Mouse (Mus musculus): Measurements from ENCODE around the gene Smok2a. TPM values are rescaled to one million over a fixed set of nuclear protein-coding genes. Genes with fewer than 3 reads are reported as not detected.
"Not testable (repeated sequence)": the region's sequence is repeated elsewhere in the genome, so short reads cannot be mapped to it uniquely, and the experiment has no call there.

The Smok2a gene
- polyA plus RNA-seq, 1 experiment = not detected

DNA sequence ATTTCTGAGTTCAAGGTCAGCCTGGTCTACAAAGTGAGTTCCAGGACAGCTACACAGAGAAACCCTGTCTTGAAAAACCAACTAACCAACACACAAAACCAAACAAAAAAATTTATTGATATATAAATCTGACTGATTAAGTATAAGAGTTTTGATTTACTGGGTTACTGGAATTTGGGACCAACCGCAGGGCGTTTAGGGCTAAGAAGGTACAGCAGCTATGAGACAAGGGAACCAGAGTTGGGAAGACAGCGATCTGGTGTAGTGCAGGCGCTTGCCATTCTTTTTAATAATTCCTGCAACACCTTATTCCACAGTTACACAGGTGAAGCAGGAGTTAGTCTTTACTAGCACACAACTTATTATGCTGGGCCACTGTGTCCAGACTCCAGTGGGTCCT, 19.4 kb upstream of the Smok2a start:
- H3K9me3 ChIP-seq; H3K36me3 ChIP-seq (replicated peaks; ENCODE audit: low read length); H3K4me1 ChIP-seq; H3K4me3 ChIP-seq (replicated peaks); H3K27me3 ChIP-seq (replicated peaks): not testable (repeated sequence)

DNA sequence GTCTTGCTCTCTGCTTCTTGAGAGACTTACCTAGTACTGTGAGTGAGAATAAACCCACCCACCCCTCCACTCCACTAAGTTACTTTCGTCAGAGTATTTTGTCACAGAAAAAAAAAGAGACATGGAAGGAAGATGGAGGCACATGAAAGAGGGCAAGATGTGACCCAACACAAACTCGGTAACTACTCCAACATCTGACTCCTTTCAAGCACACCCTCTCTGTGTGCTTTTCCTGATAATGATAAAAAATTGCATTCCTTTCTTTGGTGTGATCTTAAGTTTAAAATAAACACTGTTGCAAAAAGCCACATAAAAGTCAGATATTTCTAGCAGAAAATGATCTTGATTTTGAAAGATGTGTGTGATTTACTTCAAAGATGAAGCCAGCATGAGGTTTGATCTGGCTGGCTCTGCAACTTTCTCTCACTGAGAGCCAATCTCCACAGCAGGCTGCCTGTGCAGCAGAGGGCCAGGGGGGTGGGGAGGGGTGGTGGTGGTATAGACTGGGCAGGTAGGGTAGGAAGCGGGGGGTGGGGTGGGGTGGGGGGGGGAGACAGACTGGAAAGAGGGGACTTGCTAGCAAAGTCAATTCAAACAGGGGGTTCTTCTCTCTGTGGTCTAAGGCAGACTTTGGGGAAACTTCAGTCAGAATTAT, 18.4 kb upstream of the Smok2a start:
- H3K36me3 ChIP-seq (replicated peaks; ENCODE audit: low read length); H3K4me1 ChIP-seq; H3K9me3 ChIP-seq; H3K27me3 ChIP-seq (replicated peaks); H3K4me3 ChIP-seq (replicated peaks): not testable (repeated sequence)

DNA sequence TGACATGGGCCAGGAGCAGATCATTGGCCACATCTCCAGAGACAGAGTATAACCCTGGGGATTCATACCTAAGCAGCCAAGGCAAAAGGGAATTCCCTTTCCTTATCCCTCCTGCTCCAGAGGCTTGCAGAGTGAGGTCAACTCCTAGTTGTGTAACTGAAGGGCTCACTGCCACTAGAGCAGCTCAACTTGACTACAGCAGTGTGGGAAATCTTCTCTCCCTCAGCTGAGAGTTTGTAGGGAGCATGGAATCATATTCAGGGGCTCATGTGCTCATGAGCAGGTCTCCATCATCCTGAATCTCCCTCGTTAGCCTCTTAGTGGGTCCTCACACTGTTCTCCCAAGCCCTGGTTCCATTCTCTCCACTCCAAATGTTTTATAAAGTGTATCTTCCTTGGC, 15.7 kb upstream of the Smok2a start:
- peaks cover 14% of the 10 kb centered on the region for H3K9me3 ChIP-seq
- not testable (repeated sequence) for H3K4me3 ChIP-seq (replicated peaks); H3K4me1 ChIP-seq; H3K36me3 ChIP-seq (replicated peaks; ENCODE audit: low read length); H3K27me3 ChIP-seq (replicated peaks)

DNA sequence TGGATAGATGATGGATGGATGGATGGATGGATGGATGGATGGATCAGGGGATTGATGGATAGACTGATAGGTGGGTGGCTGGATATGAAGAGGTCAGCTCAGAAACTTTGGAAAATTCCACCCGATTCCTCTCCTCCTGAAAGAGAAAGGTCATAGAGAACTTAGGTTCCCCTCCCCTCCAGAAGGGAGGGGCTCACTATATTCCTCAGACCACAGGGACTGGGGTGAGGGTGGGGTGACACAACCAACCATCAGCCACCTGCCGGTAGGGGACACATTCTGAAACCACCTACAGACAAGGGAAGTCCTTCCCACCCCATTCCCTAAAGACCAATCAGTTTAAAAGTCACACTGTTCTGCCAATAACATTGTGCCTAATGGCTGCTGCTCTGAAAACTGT, 14.5 kb upstream of the Smok2a start:
- no peak overlapping the region for H3K4me3 ChIP-seq (replicated peaks)
- no peaks in the 10 kb centered on the region for H3K36me3 ChIP-seq (replicated peaks; ENCODE audit: low read length)
- no peaks in the 10 kb centered on the region for H3K27me3 ChIP-seq (replicated peaks)
- peaks cover 16% of the 10 kb centered on the region for H3K9me3 ChIP-seq
- no peak for TF ChIP-seq GATA1 (IDR thresholded peaks at IDR 0.05; ENCODE audit: borderline replicate concordance, low read length)
- TF ChIP-seq FLI1 (IDR thresholded peaks at IDR 0.05; ENCODE audit: low read length) = no peak
- no peaks in the 10 kb centered on the region for H3K4me1 ChIP-seq

DNA sequence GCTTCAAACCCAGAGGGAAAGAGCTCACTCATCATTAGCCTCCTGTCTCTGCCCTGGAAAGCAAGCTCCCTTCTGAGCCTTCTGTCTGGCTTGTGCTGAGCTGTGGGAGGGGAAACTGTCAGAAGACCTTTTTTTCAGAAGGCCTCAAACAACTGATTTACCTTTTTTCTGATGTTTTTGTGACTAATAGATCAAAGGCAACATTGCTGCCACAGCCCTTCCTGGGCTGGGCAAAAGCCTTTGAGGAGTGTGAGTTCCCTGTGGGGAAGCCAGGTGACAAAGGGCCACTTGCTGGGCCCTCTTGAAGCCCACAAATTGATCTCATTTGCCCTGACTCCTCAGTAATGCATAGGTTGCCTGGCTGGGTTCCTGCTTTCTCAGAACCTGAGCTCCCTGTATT, 12.5 kb upstream of the Smok2a start:
- H3K4me1 ChIP-seq; H3K27me3 ChIP-seq (replicated peaks); H3K4me3 ChIP-seq (replicated peaks); H3K36me3 ChIP-seq (replicated peaks; ENCODE audit: low read length): not testable (repeated sequence)
- peaks cover 28% of the 10 kb centered on the region for H3K9me3 ChIP-seq

DNA sequence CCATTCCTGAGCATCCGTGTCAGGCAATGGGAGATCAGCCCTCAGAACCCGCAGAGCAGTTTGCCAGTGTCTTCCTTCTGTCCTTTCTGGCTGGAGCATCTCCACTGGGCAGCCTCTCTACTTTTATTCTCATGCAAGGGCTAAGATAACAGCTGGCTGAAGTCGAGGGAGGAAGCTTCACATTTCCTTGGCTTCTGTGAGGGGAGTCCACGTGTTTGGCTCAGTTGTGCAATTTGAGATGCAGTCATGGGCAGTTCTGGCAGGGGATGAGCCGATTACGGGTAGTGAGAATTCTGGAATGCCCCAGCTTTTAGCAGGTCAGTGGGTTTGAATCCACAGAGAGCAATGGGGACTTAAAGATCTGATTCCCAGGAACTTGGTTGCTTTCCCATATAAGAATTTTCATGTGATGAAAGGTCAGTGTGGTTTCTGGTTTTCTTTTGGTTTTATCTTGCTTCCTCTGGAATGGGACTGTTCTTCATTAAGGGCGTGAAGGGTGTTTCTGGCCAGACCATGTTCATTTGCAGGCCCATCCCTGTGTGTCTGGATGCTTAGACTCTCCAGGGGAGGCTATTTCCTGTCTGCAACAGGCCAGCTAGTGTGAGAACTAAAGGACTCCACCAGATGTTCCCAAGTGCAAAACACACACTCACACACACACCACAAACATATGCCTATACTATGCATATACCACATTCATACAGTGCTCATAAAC, 8.7 kb upstream of the Smok2a start:
- Histone ChIP-seq H3K9me3 (peaks cover 29% of the 10 kb centered on the region), H3K4me3 (replicated peaks) (no peak overlapping the region), H3K4me1 (peaks cover 3% of the 10 kb centered on the region; the same call in 1 of the 2 replicates), H3K36me3 (replicated peaks; ENCODE audit: low read length) (no peaks in the 10 kb centered on the region), H3K27me3 (replicated peaks) (no peaks in the 10 kb centered on the region)
- TF ChIP-seq GATA1 (IDR thresholded peaks at IDR 0.05; ENCODE audit: borderline replicate concordance, low read length) = no peak
- TF ChIP-seq FLI1 (IDR thresholded peaks at IDR 0.05; ENCODE audit: low read length) = no peak

DNA sequence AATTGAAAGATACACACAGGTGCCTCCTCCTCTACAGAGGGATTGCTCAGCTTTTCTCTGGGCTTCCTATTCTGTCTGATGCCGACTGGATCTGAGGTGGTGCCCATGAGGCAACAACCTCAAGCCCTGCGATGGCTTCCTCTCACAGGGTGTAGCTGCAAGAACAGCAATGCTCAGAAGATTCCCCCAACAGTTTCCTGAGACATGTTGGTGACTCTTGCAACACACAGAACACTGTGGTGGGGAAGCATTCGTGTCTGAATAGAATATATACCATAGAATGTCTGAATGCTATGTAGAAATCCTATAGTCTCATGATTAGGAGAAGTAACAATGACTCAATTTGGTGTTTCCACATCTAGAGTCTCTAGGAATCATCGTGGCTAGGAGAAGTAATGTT, 6.8 kb upstream of the Smok2a start:
- Histone ChIP-seq H3K4me1 (peaks cover 3% of the 10 kb centered on the region; the same call in 1 of the 2 replicates), H3K9me3 (peaks cover 25% of the 10 kb centered on the region), H3K27me3 (replicated peaks) (peaks cover 1% of the 10 kb centered on the region), H3K36me3 (replicated peaks; ENCODE audit: low read length) (no peaks in the 10 kb centered on the region), H3K4me3 (replicated peaks) (no peak overlapping the region)
- TF ChIP-seq GATA1 (IDR thresholded peaks at IDR 0.05; ENCODE audit: borderline replicate concordance, low read length) = no peak
- no peak for TF ChIP-seq FLI1 (IDR thresholded peaks at IDR 0.05; ENCODE audit: low read length)

DNA sequence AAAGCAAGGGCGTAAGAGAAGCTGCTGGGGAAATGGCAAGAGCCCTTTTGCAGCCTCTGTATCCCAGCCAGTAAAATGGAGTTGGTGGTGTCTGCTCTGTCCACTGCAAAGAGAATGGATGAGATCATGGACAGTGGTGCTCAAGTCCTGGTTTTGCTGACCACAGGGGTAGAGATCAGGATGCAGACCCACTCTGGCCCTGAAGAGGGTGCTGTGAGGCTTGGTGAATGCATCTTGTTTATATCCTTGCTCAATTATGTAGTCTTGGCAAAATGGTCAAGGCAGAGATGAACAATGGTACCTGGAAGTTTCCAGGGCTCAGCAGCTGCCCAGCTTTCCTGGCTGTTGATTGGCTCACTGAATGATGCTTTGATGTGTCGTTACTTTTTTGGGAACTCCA, 5.4 kb upstream of the Smok2a start:
- peaks cover 21% of the 10 kb centered on the region for H3K9me3 ChIP-seq
- H3K4me1 ChIP-seq = peaks cover 3% of the 10 kb centered on the region; the same call in 1 of the 2 replicates
- H3K36me3 ChIP-seq (replicated peaks; ENCODE audit: low read length) = no peaks in the 10 kb centered on the region
- peaks cover 1% of the 10 kb centered on the region for H3K27me3 ChIP-seq (replicated peaks)
- TF ChIP-seq FLI1 (IDR thresholded peaks at IDR 0.05; ENCODE audit: low read length) = no peak
- TF ChIP-seq GATA1 (IDR thresholded peaks at IDR 0.05; ENCODE audit: borderline replicate concordance, low read length) = no peak
- H3K4me3 ChIP-seq (replicated peaks) = no peak overlapping the region

DNA sequence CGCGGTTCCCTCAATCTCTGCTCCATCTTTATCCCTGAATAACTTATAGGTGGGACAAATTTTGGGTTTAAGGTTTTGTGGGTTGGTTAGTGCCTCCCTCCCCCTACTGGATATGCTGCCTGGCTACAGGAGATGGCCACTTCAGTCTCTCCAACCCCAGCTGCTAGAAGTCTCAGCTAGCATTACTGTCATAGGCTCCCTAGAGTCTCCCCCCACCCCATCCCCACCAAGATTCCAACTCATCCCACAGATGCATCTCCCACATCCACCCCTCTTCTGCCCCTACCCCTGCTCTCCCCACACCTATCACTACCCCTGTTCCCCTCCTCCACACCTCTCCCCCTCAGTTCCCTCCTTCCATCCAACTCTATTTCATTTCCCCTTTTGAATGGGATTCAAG, 933 bp downstream of the Smok2a start:
- H3K27me3 ChIP-seq (replicated peaks); H3K36me3 ChIP-seq (replicated peaks; ENCODE audit: low read length); H3K4me3 ChIP-seq (replicated peaks); H3K9me3 ChIP-seq; H3K4me1 ChIP-seq: not testable (repeated sequence)

DNA sequence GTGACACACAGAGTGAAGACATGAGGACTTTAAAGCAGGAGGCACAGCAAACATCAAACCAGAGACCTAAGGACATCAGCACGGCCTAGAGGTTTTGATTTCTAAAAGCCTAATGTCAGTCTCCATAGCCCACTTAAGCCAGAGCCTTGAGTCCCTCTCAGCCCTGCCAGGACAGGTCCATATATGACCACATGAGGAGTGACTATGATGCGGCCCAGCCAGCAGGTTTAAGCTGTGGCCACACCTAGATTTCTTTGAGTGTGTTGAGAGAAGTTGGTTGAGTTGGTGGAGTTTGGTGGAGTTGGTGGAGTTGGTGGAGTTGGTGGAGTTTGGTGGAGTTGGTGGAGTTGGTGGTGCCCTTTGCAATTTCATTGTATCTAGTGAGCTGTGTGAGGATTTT, 9.0 kb downstream of the Smok2a start, which contains the start of gene Smok2b:
Gene Smok2b (plus strand): TSS at position 301 of the 400 bp plus-strand sequence.
- H3K4me3 ChIP-seq (replicated peaks); H3K27me3 ChIP-seq (replicated peaks); H3K9me3 ChIP-seq; H3K4me1 ChIP-seq; H3K36me3 ChIP-seq (replicated peaks; ENCODE audit: low read length): not testable (repeated sequence)

DNA sequence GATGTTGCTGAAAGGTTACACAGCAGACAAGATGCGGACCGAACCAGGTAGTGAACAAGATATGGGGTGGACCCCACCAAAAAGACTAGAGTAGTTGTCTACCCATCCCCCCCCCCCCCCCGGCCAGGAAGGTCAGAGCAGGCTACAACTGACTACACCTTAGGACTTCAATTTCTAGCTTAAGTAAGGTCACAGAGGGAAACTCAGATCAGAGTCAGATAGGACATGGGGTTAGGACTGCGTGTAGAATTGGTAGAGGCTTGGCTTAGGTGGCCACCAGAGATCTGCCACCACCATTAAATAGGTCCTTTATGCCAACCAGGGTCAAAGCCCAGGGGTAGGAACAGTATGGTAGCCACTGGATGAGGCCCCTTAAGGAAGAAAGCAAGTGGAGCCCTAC, 18.5 kb downstream of the Smok2a start:
- H3K9me3 ChIP-seq = peaks cover 21% of the 10 kb centered on the region
- not testable (repeated sequence) for H3K36me3 ChIP-seq (replicated peaks; ENCODE audit: low read length); H3K4me1 ChIP-seq; H3K27me3 ChIP-seq (replicated peaks); H3K4me3 ChIP-seq (replicated peaks)

DNA sequence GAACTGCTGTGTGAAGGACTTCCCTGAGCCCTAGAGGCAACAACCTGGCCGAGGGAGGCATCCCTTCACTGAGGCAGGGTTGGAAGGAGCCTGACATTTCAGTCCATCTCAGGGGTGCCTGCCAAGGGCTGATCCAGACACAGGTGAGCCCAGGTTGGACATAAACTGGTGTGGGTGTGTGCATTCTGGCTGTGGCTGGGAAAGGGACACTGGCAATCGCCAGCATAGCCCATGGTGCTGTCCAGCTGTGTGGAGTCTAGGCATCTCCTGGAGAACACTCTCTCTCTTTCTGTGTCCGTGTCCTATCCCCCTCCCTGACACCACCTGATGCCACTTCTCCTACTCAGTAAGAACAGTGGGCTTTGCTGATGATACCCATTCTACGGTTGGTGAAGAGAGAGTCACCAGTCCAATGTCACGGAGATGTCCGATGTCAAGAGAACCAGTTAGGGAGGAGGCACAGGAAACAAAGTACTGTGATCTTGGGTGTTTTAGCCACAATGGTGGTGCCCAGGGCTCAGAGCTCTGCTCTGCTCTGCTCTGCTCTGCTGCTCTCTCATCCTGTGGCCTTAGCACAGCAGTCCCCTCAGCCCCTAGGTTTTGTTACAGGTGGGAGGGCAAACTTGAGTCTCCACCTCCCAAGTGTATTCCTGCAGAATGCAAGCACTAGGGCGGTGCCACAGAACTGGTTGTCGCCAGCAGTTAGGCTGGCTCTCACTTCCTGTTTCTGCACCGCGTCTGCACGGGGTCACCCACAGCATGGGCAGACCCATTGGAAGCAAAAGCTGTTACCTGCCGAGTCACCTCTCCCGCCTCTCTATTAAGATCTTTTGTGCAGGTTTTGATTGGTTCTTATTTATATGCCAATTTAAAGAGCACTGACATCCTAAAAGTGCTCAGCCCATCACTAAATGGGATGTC, 20.1 kb downstream of the Smok2a start:
- not testable (repeated sequence) for H3K4me3 ChIP-seq (replicated peaks); H3K27me3 ChIP-seq (replicated peaks); H3K4me1 ChIP-seq; H3K36me3 ChIP-seq (replicated peaks; ENCODE audit: low read length)
- H3K9me3 ChIP-seq = peaks cover 15% of the 10 kb centered on the region

DNA sequence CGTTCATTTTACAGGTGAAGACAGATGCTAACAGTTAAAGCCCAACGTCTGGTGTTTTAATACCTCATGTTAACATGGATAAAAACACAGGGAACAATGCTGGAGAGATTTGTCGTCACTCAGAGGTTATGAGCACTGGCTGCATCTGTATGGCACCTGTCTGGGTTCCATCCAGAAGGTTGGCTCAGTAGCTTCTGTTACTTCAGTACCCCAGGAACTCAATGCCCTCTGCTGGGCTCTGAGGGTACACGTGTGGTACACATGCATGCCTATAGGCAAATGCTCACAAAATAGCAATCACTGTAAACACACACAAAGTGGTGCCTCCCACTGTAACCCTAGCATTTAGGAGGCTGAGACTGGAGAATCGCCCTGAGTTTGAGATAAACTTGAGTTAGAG, 33.8 kb downstream of the Smok2a start:
- H3K4me1 ChIP-seq; H3K4me3 ChIP-seq (replicated peaks); H3K9me3 ChIP-seq; H3K36me3 ChIP-seq (replicated peaks; ENCODE audit: low read length); H3K27me3 ChIP-seq (replicated peaks): not testable (repeated sequence)
